Mouse (Mus musculus): ENCODE data around the gene Ccdc42. TPM values are rescaled to one million over a fixed set of nuclear protein-coding genes. Genes with fewer than 3 reads are reported as not detected.

Gene Ccdc42
- total and polyA plus RNA-seq, 3 experiments, result not detected

- no peak for TF ChIP-seq POLR2AphosphoS5 (IDR thresholded peaks at IDR 0.05; ENCODE audit: insufficient replicate concordance, low read depth, low read length)
- TF ChIP-seq GATA1 (IDR thresholded peaks at IDR 0.05; ENCODE audit: borderline replicate concordance, low read length), result no peak
- no peak for TF ChIP-seq GATA2 (IDR thresholded peaks at IDR 0.05; ENCODE audit: borderline replicate concordance, low read depth, low read length)
- no peak for TF ChIP-seq CTCF (IDR thresholded peaks at IDR 0.05; ENCODE audit: low read depth, low read length)
- TF ChIP-seq TAL1 (conservative IDR thresholded peaks at IDR 0.05; ENCODE audit: low read depth, low read length), result no peak
- ATAC-seq (ENCODE audit: extremely low read depth, insufficient number of reproducible peaks, low FRiP score, poor library complexity, severe bottlenecking) (no peak), DNase-seq (ENCODE audit: low spot score) (no peak)
- H3K9me3 ChIP-seq (replicated peaks), result no peaks in the 10 kb centered on the region
- H3K36me3 ChIP-seq (replicated peaks), result no peaks in the 10 kb centered on the region
- H3K4me1 ChIP-seq (ENCODE audit: insufficient read depth, low read depth, low read length), result no peaks in the 10 kb centered on the region
- H3K4me3 ChIP-seq (ENCODE audit: low read depth, low read length), result no peak overlapping the region
- H3K27me3 ChIP-seq (ENCODE audit: insufficient read depth, low read length), result no peaks in the 10 kb centered on the region
Measured at GRCm38 (mm10) chr11:68631611-68632316, 44.9 kb downstream of the Ccdc42 start.

DNA sequence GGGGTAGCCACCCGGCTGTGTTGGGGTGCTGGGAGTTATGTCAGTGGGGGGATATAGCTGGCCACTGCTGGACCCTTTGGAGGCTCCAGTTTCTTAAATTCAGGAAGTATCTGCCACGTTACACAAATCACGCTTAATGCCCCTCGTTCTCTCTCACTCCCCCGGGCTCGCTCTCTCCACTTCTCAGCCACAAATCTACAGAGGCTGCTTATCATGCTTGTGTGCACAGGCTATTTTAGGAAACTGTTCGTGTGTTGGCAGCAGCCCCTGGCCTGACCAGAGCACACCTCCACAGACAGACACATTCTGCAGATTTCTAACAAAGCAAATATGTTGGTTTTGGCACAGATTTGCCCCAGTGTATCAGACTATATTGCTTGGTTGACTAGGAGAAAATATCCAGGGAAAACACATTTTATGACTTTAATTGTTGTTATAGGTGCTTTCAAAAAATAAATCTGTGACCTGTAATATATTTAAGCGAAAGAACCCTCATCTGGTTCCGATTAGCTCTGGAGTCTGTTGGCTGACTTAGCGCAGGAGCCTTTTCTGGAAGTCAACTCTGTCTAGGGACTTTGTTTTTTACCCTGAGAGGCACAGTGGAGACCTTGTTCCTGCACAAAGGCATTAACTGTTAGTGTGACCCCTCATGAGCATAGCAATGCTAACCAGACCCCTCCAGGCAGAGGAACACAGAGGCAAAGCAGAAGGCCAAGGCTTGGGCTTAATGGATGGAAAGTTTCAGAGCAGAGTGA is 51.2 kb downstream of the Ccdc42 start:
- Histone ChIP-seq H3K36me3 (replicated peaks) (no peaks in the 10 kb centered on the region), H3K27me3 (ENCODE audit: insufficient read depth, low read length) (peaks cover 4% of the 10 kb centered on the region; the same call in 1 of the 2 replicates), H3K4me3 (ENCODE audit: low read depth, low read length) (no peak overlapping the region), H3K9me3 (replicated peaks) (no peaks in the 10 kb centered on the region), H3K4me1 (ENCODE audit: insufficient read depth, low read depth, low read length) (no peaks in the 10 kb centered on the region)
- no peak for TF ChIP-seq GATA2 (IDR thresholded peaks at IDR 0.05; ENCODE audit: borderline replicate concordance, low read depth, low read length)
- no peak for TF ChIP-seq POLR2AphosphoS5 (IDR thresholded peaks at IDR 0.05; ENCODE audit: insufficient replicate concordance, low read depth, low read length)
- TF ChIP-seq GATA1 (IDR thresholded peaks at IDR 0.05; ENCODE audit: borderline replicate concordance, low read length), result no peak
- TF ChIP-seq CTCF (IDR thresholded peaks at IDR 0.05; ENCODE audit: low read depth, low read length), result no peak
- TF ChIP-seq TAL1 (conservative IDR thresholded peaks at IDR 0.05; ENCODE audit: low read depth, low read length), result no peak
- DNase-seq (ENCODE audit: low spot score) (no peak), ATAC-seq (ENCODE audit: extremely low read depth, insufficient number of reproducible peaks, low FRiP score, poor library complexity, severe bottlenecking) (no peak)

- H3K9me3 ChIP-seq (replicated peaks), result no peaks in the 10 kb centered on the region
- ATAC-seq (ENCODE audit: extremely low read depth, insufficient number of reproducible peaks, low FRiP score, poor library complexity, severe bottlenecking), result no peak
- H3K4me3 ChIP-seq (ENCODE audit: low read depth, low read length), result no peak overlapping the region
- no peaks in the 10 kb centered on the region for H3K4me1 ChIP-seq (ENCODE audit: insufficient read depth, low read depth, low read length)
- H3K36me3 ChIP-seq (replicated peaks), result no peaks in the 10 kb centered on the region
- H3K27me3 ChIP-seq (ENCODE audit: insufficient read depth, low read length), result peaks cover 10% of the 10 kb centered on the region
- TF ChIP-seq POLR2AphosphoS5 (IDR thresholded peaks at IDR 0.05; ENCODE audit: insufficient replicate concordance, low read depth, low read length) (no peak), TAL1 (conservative IDR thresholded peaks at IDR 0.05; ENCODE audit: low read depth, low read length) (no peak), CTCF (IDR thresholded peaks at IDR 0.05; ENCODE audit: low read depth, low read length) (no peak), GATA1 (IDR thresholded peaks at IDR 0.05; ENCODE audit: borderline replicate concordance, low read length) (no peak), GATA2 (IDR thresholded peaks at IDR 0.05; ENCODE audit: borderline replicate concordance, low read depth, low read length) (no peak)
- no peak for DNase-seq (ENCODE audit: low spot score)
Measured at GRCm38 (mm10) chr11:68641361-68641760, 54.5 kb downstream of the Ccdc42 start.

- Histone ChIP-seq H3K36me3 (replicated peaks) (no peaks in the 10 kb centered on the region), H3K4me1 (ENCODE audit: insufficient read depth, low read depth, low read length) (no peaks in the 10 kb centered on the region), H3K27me3 (ENCODE audit: insufficient read depth, low read length) (peaks cover 6% of the 10 kb centered on the region), H3K4me3 (ENCODE audit: low read depth, low read length) (no peak overlapping the region), H3K9me3 (replicated peaks) (no peaks in the 10 kb centered on the region)
- DNase-seq (ENCODE audit: low spot score), result no peak
- ATAC-seq (ENCODE audit: extremely low read depth, insufficient number of reproducible peaks, low FRiP score, poor library complexity, severe bottlenecking), result no peak
- TF ChIP-seq POLR2AphosphoS5 (IDR thresholded peaks at IDR 0.05; ENCODE audit: insufficient replicate concordance, low read depth, low read length), result no peak
- no peak for TF ChIP-seq CTCF (IDR thresholded peaks at IDR 0.05; ENCODE audit: low read depth, low read length)
- TF ChIP-seq TAL1 (conservative IDR thresholded peaks at IDR 0.05; ENCODE audit: low read depth, low read length), result no peak
- TF ChIP-seq GATA2 (IDR thresholded peaks at IDR 0.05; ENCODE audit: borderline replicate concordance, low read depth, low read length), result no peak
- no peak for TF ChIP-seq GATA1 (IDR thresholded peaks at IDR 0.05; ENCODE audit: borderline replicate concordance, low read length)
Measured at GRCm38 (mm10) chr11:68644781-68645180, 58.0 kb downstream of the Ccdc42 start.

Other genes with a start within 250 kb of the Ccdc42 start
- not detected in 2 replicates for gene Ntn1, start 186.2 kb upstream of the Ccdc42 start, total RNA-seq (2014; fragmentation: Nextera tagmentation)
- gene Ntn1, start 186.2 kb upstream of the Ccdc42 start, total RNA-seq (2017), result under 0.01 TPM in 1 of 2 replicates, not detected in the other
- gene Ntn1, start 186.2 kb upstream of the Ccdc42 start, polyA plus RNA-seq (2012), result not detected in 2 replicates
- gene Pik3r5, start 154.9 kb upstream of the Ccdc42 start, total RNA-seq (2014; fragmentation: Nextera tagmentation), result not detected in 2 replicates
- 0.49 TPM in 1 of 2 replicates, not detected in the other for gene Pik3r5, start 154.9 kb upstream of the Ccdc42 start, total RNA-seq (2017)
- 0.02 TPM in 1 of 2 replicates, not detected in the other for gene Pik3r5, start 154.9 kb upstream of the Ccdc42 start, polyA plus RNA-seq (2012)
- gene Pik3r6, start 84.0 kb upstream of the Ccdc42 start, total RNA-seq (2014; fragmentation: Nextera tagmentation), result not detected in 2 replicates
- 4.7 and 5.3 TPM in 2 replicates for gene Pik3r6, start 84.0 kb upstream of the Ccdc42 start, total RNA-seq (2017)
- 0.04 TPM in 1 of 2 replicates, not detected in the other for gene Pik3r6, start 84.0 kb upstream of the Ccdc42 start, polyA plus RNA-seq (2012)
- not detected in 2 replicates for gene Mfsd6l, start 30.8 kb upstream of the Ccdc42 start, total RNA-seq (2014; fragmentation: Nextera tagmentation)
- 0.23 and 0.27 TPM in 2 replicates for gene Mfsd6l, start 30.8 kb upstream of the Ccdc42 start, total RNA-seq (2017)
- not detected in 2 replicates for gene Mfsd6l, start 30.8 kb upstream of the Ccdc42 start, polyA plus RNA-seq (2012)
- 4.9 TPM in 1 of 2 replicates, not detected in the other for gene Myh10, start 104.5 kb downstream of the Ccdc42 start, total RNA-seq (2014; fragmentation: Nextera tagmentation)
- gene Myh10, start 104.5 kb downstream of the Ccdc42 start, total RNA-seq (2017), result 0.49 TPM in 1 of 2 replicates, not detected in the other
- 0.03 TPM in 1 of 2 replicates, not detected in the other for gene Myh10, start 104.5 kb downstream of the Ccdc42 start, polyA plus RNA-seq (2012)